Mouse (Mus musculus) stomach, embryonic 16.5 days (tissue): ENCODE measurements around the gene Glul. TPM values are rescaled to one million over a fixed set of nuclear protein-coding genes. Genes with fewer than 3 reads are reported as not detected.

Source experiments
- ATAC-seq: fragments of 200-750 bp; cut with Nextera tagmentation; 2 replicates; pipeline ENCODE4 v1.8.0; 2017; ENCODE audit warnings: moderate number of reproducible peaks, moderate TSS enrichment; ENCODE audit not compliant: insufficient read depth, low FRiP score
- H3K27ac ChIP-seq: fragments of 300-500 bp; sonication (generic); 2 replicates; pipeline ENCODE4 v1.5.1; 2014; ENCODE audit warnings: low read length
- H3K27me3 ChIP-seq: fragments of 300-500 bp; sonication (generic); 2 replicates; pipeline ENCODE4 v1.6.1; 2014; ENCODE audit warnings: low read length, control low read depth, mixed read lengths; ENCODE audit not compliant: control insufficient read depth, insufficient read depth
- H3K36me3 ChIP-seq: fragments of 300-500 bp; sonication (generic); 2 replicates; pipeline ENCODE4 v1.6.1; 2014; ENCODE audit warnings: low read length; ENCODE audit not compliant: control insufficient read depth, insufficient read depth
- H3K4me1 ChIP-seq: fragments of 300-500 bp; sonication (generic); 2 replicates; pipeline ENCODE4 v1.6.1; 2014; ENCODE audit warnings: low read length, control low read depth, mixed read lengths; ENCODE audit not compliant: control insufficient read depth, insufficient read depth
- H3K4me2 ChIP-seq: fragments of 300-500 bp; sonication (generic); 2 replicates; pipeline ENCODE4 v1.6.1; 2014; ENCODE audit warnings: low read depth, low read length, mixed read lengths
- H3K4me3 ChIP-seq: fragments of 300-500 bp; sonication (generic); replicated peaks from 2 replicates; pipeline ENCODE4 v1.5.1; 2014; ENCODE audit warnings: mild to moderate bottlenecking, low read length
- H3K9ac ChIP-seq: fragments of 300-500 bp; sonication (generic); 2 replicates; pipeline ENCODE4 v1.6.1; 2014; ENCODE audit warnings: low read length
- H3K9me3 ChIP-seq: fragments of 300-500 bp; sonication (generic); replicated peaks from 2 replicates; pipeline ENCODE4 v1.6.1; 2016; ENCODE audit warnings: low read length, control low read depth; ENCODE audit not compliant: control insufficient read depth
- WGBS: fragments of 180-500 bp; shearing (Covaris S2); extraction: QIAGEN DNeasy Blood & Tissue Kit; methylation state at CpG from one replicate; pipeline ENCODE4 v1.1.7; 2014; 5-methylcytosine and 5-hydroxymethylcytosine counted together
- polyA plus RNA-seq: library from polyadenylated mRNA; unstranded; fragments of >200 nt; fragmentation: Nextera tagmentation; extraction: Ambion mirVana; gene quantifications from 2 replicates; pipeline ENCODE4 v1.2.1, GENCODE M21; 2015

The Glul gene
- polyA plus RNA-seq, 1 experiment from 2014 or later = 141 TPM

GRCm38 (mm10) chr1:153905884-153906283, 6.1 kb downstream of the Glul start:
- H3K9ac ChIP-seq = no peak overlapping the region
- H3K4me3 ChIP-seq = no peak overlapping the region
- no peak for ATAC-seq
- WGBS = 93% methylated on average over 3 of the region's 3 CpGs
- no peak overlapping the region for H3K4me2 ChIP-seq
- H3K27me3 ChIP-seq = no peaks in the 10 kb centered on the region
- no peaks in the 10 kb centered on the region for H3K9me3 ChIP-seq
- peaks cover 56% of the 10 kb centered on the region for H3K36me3 ChIP-seq
- no peak overlapping the region for H3K27ac ChIP-seq
- H3K4me1 ChIP-seq = peaks cover 20% of the 10 kb centered on the region

GRCm38 (mm10) chr1:153908208-153908607, 8.5 kb downstream of the Glul start:
- no peak overlapping the region for H3K4me3 ChIP-seq
- no peaks in the 10 kb centered on the region for H3K27me3 ChIP-seq
- WGBS = 81% methylated on average over 6 of the region's 6 CpGs
- H3K36me3 ChIP-seq = peaks cover 52% of the 10 kb centered on the region
- no peaks in the 10 kb centered on the region; the same call in 1 of the 2 replicates for H3K9me3 ChIP-seq
- no peak overlapping the region for H3K27ac ChIP-seq
- no peak overlapping the region for H3K9ac ChIP-seq
- H3K4me1 ChIP-seq = peaks cover 3% of the 10 kb centered on the region; the same call in 1 of the 2 replicates
- no peak overlapping the region for H3K4me2 ChIP-seq
- no peak for ATAC-seq

GRCm38 (mm10) chr1:153908741-153909140, 9.0 kb downstream of the Glul start:
- H3K4me3 ChIP-seq = no peak overlapping the region
- no peaks in the 10 kb centered on the region; the same call in 1 of the 2 replicates for H3K9me3 ChIP-seq
- no peaks in the 10 kb centered on the region for H3K4me1 ChIP-seq
- no peak overlapping the region for H3K4me2 ChIP-seq
- peaks cover 46% of the 10 kb centered on the region for H3K36me3 ChIP-seq
- WGBS = 79% methylated on average over 4 of the region's 4 CpGs
- no peak for ATAC-seq
- no peaks in the 10 kb centered on the region for H3K27me3 ChIP-seq
- no peak overlapping the region for H3K27ac ChIP-seq
- H3K9ac ChIP-seq = no peak overlapping the region

GRCm38 (mm10) chr1:153909213-153909962, 9.6 kb downstream of the Glul start:
- H3K36me3 ChIP-seq = peaks cover 41% of the 10 kb centered on the region
- H3K4me3 ChIP-seq = no peak overlapping the region
- no peaks in the 10 kb centered on the region; the same call in 1 of the 2 replicates for H3K9me3 ChIP-seq
- H3K4me1 ChIP-seq = no peaks in the 10 kb centered on the region
- H3K9ac ChIP-seq = no peak overlapping the region
- no peak overlapping the region for H3K27ac ChIP-seq
- no peak overlapping the region for H3K4me2 ChIP-seq
- ATAC-seq = no peak
- 68% methylated on average over 10 of the region's 10 CpGs for WGBS
- H3K27me3 ChIP-seq = no peaks in the 10 kb centered on the region

GRCm38 (mm10) chr1:153909963-153910291, 10.2 kb downstream of the Glul start:
- no peak overlapping the region for H3K27ac ChIP-seq

GRCm38 (mm10) chr1:153910423-153910822, 10.7 kb downstream of the Glul start:
- Histone ChIP-seq H3K4me3 (no peak overlapping the region), H3K4me2 (no peak overlapping the region)
- ATAC-seq = no peak

More at GRCm38 (mm10) chr1:153909963-153910291, 10.2 kb downstream of the Glul start:
- no peaks in the 10 kb centered on the region; the same call in 1 of the 2 replicates for H3K9me3 ChIP-seq
- no peaks in the 10 kb centered on the region for H3K4me1 ChIP-seq
- H3K27me3 ChIP-seq = no peaks in the 10 kb centered on the region
- ATAC-seq = peak; percentile 9; the same call in 1 of the 2 replicates
- H3K36me3 ChIP-seq = peaks cover 36% of the 10 kb centered on the region
- 86% methylated on average over 9 of the region's 9 CpGs for WGBS
- H3K4me3 ChIP-seq = no peak overlapping the region
- H3K4me2 ChIP-seq = no peak overlapping the region
- no peak overlapping the region for H3K9ac ChIP-seq

GRCm38 (mm10) chr1:153911276-153911795, 11.6 kb downstream of the Glul start:
- Histone ChIP-seq H3K4me1 (no peaks in the 10 kb centered on the region), H3K27me3 (no peaks in the 10 kb centered on the region), H3K4me2 (no peak overlapping the region), H3K27ac (no peak overlapping the region), H3K9me3 (no peaks in the 10 kb centered on the region; the same call in 1 of the 2 replicates), H3K9ac (no peak overlapping the region), H3K4me3 (no peak overlapping the region), H3K36me3 (peaks cover 22% of the 10 kb centered on the region)
- WGBS = 69% methylated on average over 6 of the region's 6 CpGs
- ATAC-seq = no peak

More at GRCm38 (mm10) chr1:153910423-153910822, 10.7 kb downstream of the Glul start:
- 84% methylated on average over 5 of the region's 5 CpGs for WGBS
- Histone ChIP-seq H3K9ac (no peak overlapping the region), H3K36me3 (peaks cover 31% of the 10 kb centered on the region), H3K27ac (no peak overlapping the region), H3K27me3 (no peaks in the 10 kb centered on the region), H3K4me1 (no peaks in the 10 kb centered on the region), H3K9me3 (no peaks in the 10 kb centered on the region; the same call in 1 of the 2 replicates)

GRCm38 (mm10) chr1:153913869-153914268, 14.1 kb downstream of the Glul start:
- H3K4me1 ChIP-seq = no peaks in the 10 kb centered on the region
- no peak for ATAC-seq
- H3K4me3 ChIP-seq = no peak overlapping the region
- 74% methylated on average over 3 of the region's 3 CpGs for WGBS
- H3K36me3 ChIP-seq = peaks cover 7% of the 10 kb centered on the region; the same call in 1 of the 2 replicates
- no peaks in the 10 kb centered on the region; the same call in 1 of the 2 replicates for H3K9me3 ChIP-seq
- H3K4me2 ChIP-seq = no peak overlapping the region
- no peak overlapping the region for H3K27ac ChIP-seq
- no peak overlapping the region for H3K9ac ChIP-seq
- no peaks in the 10 kb centered on the region for H3K27me3 ChIP-seq

GRCm38 (mm10) chr1:153918521-153919206, 18.9 kb downstream of the Glul start:
- no peaks in the 10 kb centered on the region for H3K9me3 ChIP-seq
- H3K4me2 ChIP-seq = no peak overlapping the region
- no peaks in the 10 kb centered on the region for H3K27me3 ChIP-seq
- H3K36me3 ChIP-seq = no peaks in the 10 kb centered on the region
- WGBS = 83% methylated on average over 3 of the region's 3 CpGs
- H3K9ac ChIP-seq = no peak overlapping the region
- no peaks in the 10 kb centered on the region for H3K4me1 ChIP-seq
- no peak overlapping the region for H3K27ac ChIP-seq
- no peak for ATAC-seq
- H3K4me3 ChIP-seq = no peak overlapping the region
